Mouse (Mus musculus): ENCODE data around the gene Atp5k.
A peak's percentile ranks its signal among the peaks of the same experiment; 100 is the strongest.

The Atp5k gene

GRCm38 (mm10) chr5:108427186-108427585 is 7.1 kb downstream of the Atp5k start:
- peak; percentile 43 for DNase-seq (ENCODE audit: low read depth, low spot score)

GRCm38 (mm10) chr5:108423427-108423826 is 10.8 kb downstream of the Atp5k start:
- DNase-seq (ENCODE audit: low read depth, low spot score) = no peak

GRCm38 (mm10) chr5:108422741-108423140 is 11.5 kb downstream of the Atp5k start:
- no peak for DNase-seq (ENCODE audit: low read depth, low spot score)

GRCm38 (mm10) chr5:108414711-108415110 is 19.5 kb downstream of the Atp5k start:
- DNase-seq (ENCODE audit: low read depth, low spot score) = no peak

- no peak for DNase-seq (ENCODE audit: low read depth, low spot score)
These were observed 27.3 kb downstream of the Atp5k start for GRCm38 (mm10) chr5:108406977-108407376.

GRCm38 (mm10) chr5:108405460-108405859 is 28.8 kb downstream of the Atp5k start:
- no peak for DNase-seq (ENCODE audit: low read depth, low spot score)

GRCm38 (mm10) chr5:108403453-108403852 is 30.8 kb downstream of the Atp5k start:
- no peak for DNase-seq (ENCODE audit: low read depth, low spot score)

GRCm38 (mm10) chr5:108389744-108390143 is 44.5 kb downstream of the Atp5k start:
- no peak for DNase-seq (ENCODE audit: low read depth, low spot score)

- no peak for DNase-seq (ENCODE audit: low read depth, low spot score)
These were observed 46.0 kb downstream of the Atp5k start, which contains the start of gene Pde6b for GRCm38 (mm10) chr5:108388201-108388600. Gene Pde6b, plus strand, starts transcription at chr5:108388391.

- DNase-seq (ENCODE audit: low read depth, low spot score) = no peak
These were observed 47.8 kb downstream of the Atp5k start for GRCm38 (mm10) chr5:108386449-108386848.

GRCm38 (mm10) chr5:108385632-108386031 is 48.6 kb downstream of the Atp5k start:
- DNase-seq (ENCODE audit: low read depth, low spot score) = no peak
